Mouse (Mus musculus) liver, embryonic 12.5 days (tissue): ENCODE data around the gene Gm21836. TPM values are rescaled to one million over a fixed set of nuclear protein-coding genes. Genes with fewer than 3 reads are reported as not detected.
"Not testable (repeated sequence)": the region's sequence is repeated elsewhere in the genome, so short reads cannot be mapped to it uniquely, and the experiment has no call there.

Experiments used
- ATAC-seq: fragments of 200-750 bp; cut with Nextera tagmentation; 2 replicates; pipeline ENCODE4 v1.8.0; 2017; ENCODE audit warnings: moderate number of reproducible peaks, mild to moderate bottlenecking, moderate library complexity
- H3K27ac ChIP-seq: fragments of 300-500 bp; sonication (generic); 2 replicates; pipeline ENCODE4 v1.5.1; 2016; ENCODE audit warnings: mild to moderate bottlenecking
- H3K27me3 ChIP-seq: fragments of 300-500 bp; sonication (generic); replicated peaks from 2 replicates; pipeline ENCODE4 v1.6.1; 2016; ENCODE audit warnings: mild to moderate bottlenecking, moderate library complexity
- H3K36me3 ChIP-seq: fragments of 300-500 bp; sonication (generic); 2 replicates; pipeline ENCODE4 v1.6.1; 2016; ENCODE audit warnings: mild to moderate bottlenecking, moderate library complexity
- H3K4me1 ChIP-seq: fragments of 300-500 bp; sonication (generic); 2 replicates; pipeline ENCODE4 v1.6.1; 2016
- H3K4me2 ChIP-seq: fragments of 300-500 bp; sonication (generic); 2 replicates; pipeline ENCODE4 v1.6.1; 2016; ENCODE audit warnings: mild to moderate bottlenecking, moderate library complexity
- H3K4me3 ChIP-seq: fragments of 300-500 bp; sonication (generic); 2 replicates; pipeline ENCODE4 v1.5.1; 2016; ENCODE audit warnings: mild to moderate bottlenecking, moderate library complexity
- H3K9ac ChIP-seq: fragments of 300-500 bp; sonication (generic); 2 replicates; pipeline ENCODE4 v1.6.1; 2016; ENCODE audit warnings: mild to moderate bottlenecking, moderate library complexity
- H3K9me3 ChIP-seq: fragments of 300-500 bp; sonication (generic); replicated peaks from 2 replicates; pipeline ENCODE4 v1.6.1; 2016; ENCODE audit warnings: mild to moderate bottlenecking, moderate library complexity
- WGBS: fragments of 180-500 bp; shearing (Covaris S2); methylation state at CpG from one replicate; pipeline ENCODE4 v1.1.7; 2016; ENCODE audit not compliant: insufficient replicate concordance; 5-methylcytosine and 5-hydroxymethylcytosine counted together
- polyA plus RNA-seq: library from polyadenylated mRNA; unstranded; fragments of >200 nt; fragmentation: Nextera tagmentation; extraction: Ambion mirVana; gene quantifications from 2 replicates; pipeline ENCODE4 v1.2.1, GENCODE M21; 2016

Gm21836 gene
- not detected in 2 replicates for polyA plus RNA-seq

DNA sequence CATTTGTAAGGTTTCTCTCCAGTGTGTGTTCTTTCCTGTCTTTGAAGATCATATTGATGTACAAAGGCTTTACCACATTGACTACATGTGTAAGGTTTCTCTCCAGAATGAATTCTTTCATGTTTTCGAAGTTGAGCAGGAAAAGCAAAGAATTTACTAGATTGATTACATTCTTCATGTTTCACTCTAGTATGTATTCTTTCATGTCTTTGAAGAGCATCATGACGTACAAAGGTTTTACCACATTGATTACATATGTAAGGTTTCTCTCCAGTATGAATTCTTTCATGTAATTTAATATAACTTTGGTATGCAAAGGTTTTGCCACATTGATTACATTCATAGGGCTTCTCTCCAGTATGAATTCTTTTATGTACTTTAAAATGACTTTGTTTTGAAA, at the start of gene Gm21836:
Gm21836 (minus strand) TSS at position 101 of the 400 bp plus-strand sequence.
- 58% methylated on average over 2 of the region's 2 CpGs for WGBS
- H3K9me3 ChIP-seq, ATAC-seq, H3K4me2 ChIP-seq, H3K27ac ChIP-seq, H3K27me3 ChIP-seq, H3K36me3 ChIP-seq, H3K9ac ChIP-seq, H3K4me1 ChIP-seq, H3K4me3 ChIP-seq: not testable (repeated sequence)

DNA sequence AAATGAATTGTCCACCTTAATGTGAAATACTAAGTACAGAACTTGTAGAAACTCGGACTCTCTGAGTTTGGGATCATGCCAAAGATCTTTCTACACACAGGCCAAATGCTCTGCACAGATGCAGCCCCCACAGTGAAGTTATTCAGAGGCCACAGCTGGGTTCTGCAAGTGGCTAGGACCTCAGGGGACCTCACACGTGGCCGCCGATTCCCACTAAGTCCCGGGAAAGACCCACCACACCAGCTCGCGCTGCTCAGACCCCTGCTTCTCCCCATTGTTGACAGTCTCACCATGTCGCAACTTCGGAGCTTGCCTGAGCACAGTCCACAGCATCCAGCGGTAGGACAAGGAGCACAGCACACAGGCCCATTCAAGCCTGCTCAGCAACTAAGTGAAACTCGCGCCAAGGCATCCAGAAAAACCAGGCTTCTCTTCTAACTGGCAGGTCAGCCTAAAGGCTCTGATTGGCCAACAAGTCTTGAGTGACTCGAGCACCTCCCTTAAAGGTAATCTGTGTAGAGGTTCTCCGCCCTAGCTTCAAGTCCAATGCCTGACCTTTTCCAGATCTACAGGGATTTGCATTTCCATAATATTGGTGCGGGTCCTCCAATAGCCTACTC, 13.1 kb downstream of the Gm21836 start:
- H3K27ac ChIP-seq, H3K4me1 ChIP-seq, H3K4me2 ChIP-seq, H3K9ac ChIP-seq, H3K9me3 ChIP-seq, H3K4me3 ChIP-seq, H3K27me3 ChIP-seq, ATAC-seq: not testable (repeated sequence)
- peaks cover 14% of the 10 kb centered on the region for H3K36me3 ChIP-seq
- WGBS = 48% methylated on average over 11 of the region's 15 CpGs

DNA sequence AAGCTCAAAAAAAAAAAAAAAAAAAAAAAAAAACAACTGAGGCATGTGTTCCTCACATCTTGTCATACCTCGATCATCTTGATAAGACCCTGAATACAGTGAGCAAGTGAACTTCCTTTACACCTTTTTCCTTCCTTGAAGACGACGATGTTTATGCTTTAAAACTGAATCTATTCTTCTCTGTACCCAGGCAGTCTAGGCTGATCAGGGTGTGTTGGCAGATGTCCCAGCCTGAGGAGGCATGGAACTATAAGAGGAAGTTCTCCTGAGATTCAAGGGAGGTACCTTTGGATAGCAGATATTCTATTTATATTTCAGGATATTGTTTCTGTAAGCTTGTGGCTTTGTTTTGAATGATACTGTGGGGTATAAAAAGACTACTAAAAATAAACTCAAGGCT, 15.5 kb downstream of the Gm21836 start:
- H3K27ac ChIP-seq = no peak overlapping the region
- H3K4me3 ChIP-seq = no peak overlapping the region
- H3K27me3 ChIP-seq = no peaks in the 10 kb centered on the region
- H3K36me3 ChIP-seq = peaks cover 16% of the 10 kb centered on the region
- H3K9ac ChIP-seq = no peak overlapping the region
- peaks cover 7% of the 10 kb centered on the region for H3K9me3 ChIP-seq
- ATAC-seq = no peak
- 45% methylated on average over 3 of the region's 3 CpGs for WGBS
- no peak overlapping the region for H3K4me2 ChIP-seq
- H3K4me1 ChIP-seq = no peaks in the 10 kb centered on the region

DNA sequence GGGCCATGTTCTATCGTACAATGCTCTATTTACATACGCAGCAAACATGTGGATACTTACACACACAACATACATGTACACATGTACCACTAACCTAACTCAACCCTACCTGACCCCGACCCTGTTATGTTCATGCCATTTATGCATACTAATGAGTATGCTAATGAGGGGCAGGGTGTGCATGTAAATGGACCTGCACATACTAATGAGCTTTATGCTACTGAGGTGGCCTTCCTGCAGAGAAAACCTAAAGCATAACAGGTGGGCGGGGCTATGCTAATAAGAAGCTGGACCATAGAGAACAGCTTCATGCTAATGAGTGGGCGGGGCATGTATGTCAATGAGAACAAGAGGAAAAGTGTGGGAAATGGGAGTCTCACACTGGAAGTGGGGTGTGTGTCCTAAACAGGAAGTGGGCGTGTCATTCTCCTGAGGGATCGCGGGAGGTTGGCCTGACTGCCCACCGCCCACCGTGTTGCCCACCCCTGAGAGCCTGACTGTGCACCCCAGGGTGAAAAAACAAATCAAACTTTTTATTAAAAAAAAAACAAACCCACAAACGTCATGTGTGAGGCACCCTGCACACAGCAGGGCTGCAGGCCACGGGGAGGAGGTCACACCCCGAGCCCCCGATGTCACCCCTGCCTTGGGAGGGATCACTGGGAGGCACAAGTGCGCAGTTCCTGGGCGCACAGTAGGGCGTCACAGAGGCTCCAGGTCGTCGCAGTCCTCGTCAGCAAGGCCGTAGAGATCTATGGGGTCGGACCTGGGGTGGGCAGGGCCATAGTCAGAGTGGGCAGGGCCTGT, 17.3 kb downstream of the Gm21836 start, which contains the start of gene Ppp2r3d:
Ppp2r3d (minus strand) TSS at position 803 of the 807 bp plus-strand sequence.
- no peak within 1 kb of the TSS for H3K27ac ChIP-seq
- no peak within 1 kb of the TSS for H3K9ac ChIP-seq
- 89% methylated on average over 22 of the region's 22 CpGs for WGBS
- no peak within 1 kb of the TSS for H3K4me3 ChIP-seq
- H3K27me3 ChIP-seq = no peaks in the 10 kb centered on the region
- no peaks in the 10 kb centered on the region for H3K4me1 ChIP-seq
- H3K9me3 ChIP-seq = peaks cover 7% of the 10 kb centered on the region
- H3K4me2 ChIP-seq = no peak within 1 kb of the TSS
- H3K36me3 ChIP-seq = peaks cover 16% of the 10 kb centered on the region
- ATAC-seq = peak; percentile 35

DNA sequence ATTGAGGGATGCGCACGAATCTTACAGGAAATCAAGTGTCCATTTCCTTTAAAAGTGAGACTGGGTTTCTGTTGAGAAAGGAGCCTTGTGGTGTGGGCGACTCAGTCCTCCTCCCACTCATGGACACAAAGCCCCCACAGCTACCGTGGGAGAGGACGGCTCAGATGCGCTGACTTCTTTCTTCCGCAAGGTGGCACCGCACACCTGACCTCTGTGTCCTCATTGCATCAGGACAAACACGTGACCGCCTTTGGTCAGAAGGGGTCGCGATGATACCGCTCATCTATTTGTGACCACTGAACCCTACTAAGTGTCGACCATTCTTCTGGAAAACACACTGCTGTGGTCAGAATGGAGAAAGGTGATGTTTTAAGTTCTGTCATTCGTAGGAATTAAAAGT, 17.9 kb downstream of the Gm21836 start:
- H3K4me1 ChIP-seq = no peaks in the 10 kb centered on the region
- H3K27me3 ChIP-seq = no peaks in the 10 kb centered on the region
- peaks cover 7% of the 10 kb centered on the region for H3K9me3 ChIP-seq
- H3K27ac ChIP-seq = no peak overlapping the region
- WGBS = 86% methylated on average over 15 of the region's 15 CpGs
- ATAC-seq = peak; percentile 13; the same call in 1 of the 2 replicates
- no peak overlapping the region for H3K4me3 ChIP-seq
- no peak overlapping the region for H3K4me2 ChIP-seq
- H3K9ac ChIP-seq = no peak overlapping the region
- H3K36me3 ChIP-seq = peaks cover 16% of the 10 kb centered on the region

DNA sequence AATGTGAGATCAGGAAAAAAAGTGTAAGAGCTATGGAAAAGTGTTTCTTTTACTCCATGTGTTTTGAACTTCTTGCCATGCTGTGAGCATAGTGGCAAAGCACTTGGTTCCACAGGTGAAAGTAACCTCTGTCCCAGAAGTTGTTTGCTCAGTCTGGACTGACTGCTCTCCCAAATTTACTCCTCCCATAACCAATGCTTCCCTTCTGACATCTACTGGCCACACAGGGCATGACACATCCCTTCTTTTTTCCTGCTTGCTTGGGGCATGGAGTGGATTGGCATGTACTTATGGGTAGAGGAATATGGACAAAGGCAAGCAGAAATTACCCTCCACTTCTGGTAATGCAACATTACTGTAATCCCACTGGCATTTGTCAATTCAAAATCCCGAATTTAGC, 37.0 kb downstream of the Gm21836 start:
- WGBS = 6% methylated on average over 1 of the region's 1 CpGs

More for the DNA sequence above, 37.0 kb downstream of the Gm21836 start:
- Histone ChIP-seq H3K27me3 (no peaks in the 10 kb centered on the region), H3K4me1 (no peaks in the 10 kb centered on the region), H3K4me2 (no peak overlapping the region), H3K9ac (no peak overlapping the region), H3K36me3 (no peaks in the 10 kb centered on the region), H3K9me3 (no peaks in the 10 kb centered on the region), H3K4me3 (no peak overlapping the region), H3K27ac (no peak overlapping the region)
- ATAC-seq = 0 out of 2 replicates have a peak, but pooled peaks have one; percentile 32

Other genes starting within 250 kb of the Gm21836 start
- 3.8 and 4.1 TPM in 2 replicates for gene 2010315B03Rik, start 181.1 kb downstream of the Gm21836 start, polyA plus RNA-seq
- gene Ppp2r3d, start 16.9 kb downstream of the Gm21836 start, polyA plus RNA-seq = 58.3 and 58.8 TPM in 2 replicates